Mouse (Mus musculus) neural tube, embryonic 13.5 days (tissue): ENCODE measurements around the gene Pom121. TPM values are rescaled to one million over a fixed set of nuclear protein-coding genes. Genes with fewer than 3 reads are reported as not detected.
"Not testable (repeated sequence)": the region's sequence is repeated elsewhere in the genome, so short reads cannot be mapped to it uniquely, and the experiment has no call there.

Experiments
- ATAC-seq: fragments of 200-750 bp; cut with Nextera tagmentation; 2 replicates; pipeline ENCODE4 v1.8.0; 2017; ENCODE audit warnings: low read depth, mild to moderate bottlenecking, moderate TSS enrichment, moderate library complexity
- H3K27ac ChIP-seq: fragments of 300-500 bp; sonication (generic); replicated peaks from 2 replicates; pipeline ENCODE4 v1.5.1; 2015; ENCODE audit warnings: moderate library complexity, mild to moderate bottlenecking, inconsistent platforms
- H3K27me3 ChIP-seq: fragments of 300-500 bp; sonication (generic); 2 replicates; pipeline ENCODE4 v1.6.1; 2015; ENCODE audit warnings: mild to moderate bottlenecking, inconsistent platforms
- H3K36me3 ChIP-seq: fragments of 300-500 bp; sonication (generic); 2 replicates; pipeline ENCODE4 v1.6.1; 2015; ENCODE audit warnings: mild to moderate bottlenecking, inconsistent platforms
- H3K4me1 ChIP-seq: fragments of 300-500 bp; sonication (generic); replicated peaks from 2 replicates; pipeline ENCODE4 v1.6.1; 2015; ENCODE audit warnings: inconsistent platforms
- H3K4me2 ChIP-seq: fragments of 300-500 bp; sonication (generic); 2 replicates; pipeline ENCODE4 v1.6.1; 2015; ENCODE audit warnings: inconsistent platforms, mild to moderate bottlenecking, moderate library complexity
- H3K4me3 ChIP-seq: fragments of 300-500 bp; sonication (generic); 2 replicates; pipeline ENCODE4 v1.5.1; 2015; ENCODE audit warnings: mild to moderate bottlenecking, inconsistent platforms
- H3K9ac ChIP-seq: fragments of 300-500 bp; sonication (generic); 2 replicates; pipeline ENCODE4 v1.6.1; 2015; ENCODE audit warnings: moderate library complexity, mild to moderate bottlenecking, inconsistent platforms
- H3K9me3 ChIP-seq: fragments of 300-500 bp; sonication (generic); 2 replicates; pipeline ENCODE4 v1.6.1; 2016; ENCODE audit warnings: inconsistent platforms
- WGBS: fragments of 180-500 bp; shearing (Covaris S2); methylation state at CpG from one replicate; pipeline ENCODE4 v1.1.7; 2015; 5-methylcytosine and 5-hydroxymethylcytosine counted together
- polyA plus RNA-seq: library from polyadenylated mRNA; unstranded; fragments of >200 nt; fragmentation: Nextera tagmentation; extraction: Ambion mirVana; gene quantifications from 2 replicates; pipeline ENCODE4 v1.2.1, GENCODE M21; 2015

The Pom121 gene
- polyA plus RNA-seq, 1 experiment from 2014 or later = 10.8 TPM

GRCm38 (mm10) chr5:135395826-135396225 is 1.5 kb upstream of the Pom121 start:
- Histone ChIP-seq H3K4me1 (peaks cover 24% of the 10 kb centered on the region), H3K4me2 (no peak overlapping the region), H3K27ac (no peak overlapping the region), H3K9ac (no peak overlapping the region), H3K27me3 (no peaks in the 10 kb centered on the region), H3K4me3 (no peak overlapping the region), H3K9me3 (no peaks in the 10 kb centered on the region), H3K36me3 (peaks cover 15% of the 10 kb centered on the region)
- WGBS = 51% methylated on average over 5 of the region's 5 CpGs
- ATAC-seq = no peak

- Histone ChIP-seq H3K27me3 (no peaks in the 10 kb centered on the region), H3K36me3 (peaks cover 99% of the 10 kb centered on the region), H3K27ac (no peak overlapping the region), H3K9me3 (no peaks in the 10 kb centered on the region), H3K4me3 (no peak overlapping the region), H3K9ac (no peak overlapping the region), H3K4me2 (no peak overlapping the region), H3K4me1 (no peaks in the 10 kb centered on the region)
- 90% methylated on average over 10 of the region's 10 CpGs for WGBS
- no peak for ATAC-seq
Measured at GRCm38 (mm10) chr5:135383771-135384170, 10.6 kb downstream of the Pom121 start.

GRCm38 (mm10) chr5:135382746-135383145 is 11.6 kb downstream of the Pom121 start:
- H3K4me2 ChIP-seq = no peak overlapping the region
- H3K9ac ChIP-seq = no peak overlapping the region
- no peak for ATAC-seq
- H3K4me3 ChIP-seq = no peak overlapping the region
- H3K9me3 ChIP-seq = no peaks in the 10 kb centered on the region
- WGBS = 92% methylated on average over 7 of the region's 7 CpGs
- no peak overlapping the region for H3K27ac ChIP-seq
- peaks cover 99% of the 10 kb centered on the region for H3K36me3 ChIP-seq
- H3K27me3 ChIP-seq = no peaks in the 10 kb centered on the region
- H3K4me1 ChIP-seq = no peaks in the 10 kb centered on the region

- no peaks in the 10 kb centered on the region for H3K9me3 ChIP-seq
- ATAC-seq = no peak
- no peak overlapping the region for H3K9ac ChIP-seq
- H3K27me3 ChIP-seq = no peaks in the 10 kb centered on the region
- 97% methylated on average over 10 of the region's 10 CpGs for WGBS
- no peak overlapping the region for H3K4me3 ChIP-seq
- H3K36me3 ChIP-seq = peaks cover 99% of the 10 kb centered on the region
- no peaks in the 10 kb centered on the region for H3K4me1 ChIP-seq
- H3K4me2 ChIP-seq = no peak overlapping the region
- H3K27ac ChIP-seq = no peak overlapping the region
Measured at GRCm38 (mm10) chr5:135381356-135381925, 12.9 kb downstream of the Pom121 start.

- no peaks in the 10 kb centered on the region for H3K27me3 ChIP-seq
- WGBS = 97% methylated on average over 4 of the region's 4 CpGs
- no peak overlapping the region for H3K27ac ChIP-seq
- H3K4me3 ChIP-seq = no peak overlapping the region
- peaks cover 100% of the 10 kb centered on the region for H3K36me3 ChIP-seq
- H3K4me1 ChIP-seq = no peaks in the 10 kb centered on the region
- no peak overlapping the region for H3K9ac ChIP-seq
- no peak overlapping the region for H3K4me2 ChIP-seq
- ATAC-seq = no peak
- H3K9me3 ChIP-seq = no peaks in the 10 kb centered on the region
Measured at GRCm38 (mm10) chr5:135380681-135381080, 13.7 kb downstream of the Pom121 start.

GRCm38 (mm10) chr5:135376341-135376740 is 18.0 kb downstream of the Pom121 start:
- WGBS = 62% methylated on average over 2 of the region's 2 CpGs

GRCm38 (mm10) chr5:135375167-135375566 is 19.2 kb downstream of the Pom121 start:
- H3K9me3 ChIP-seq = no peaks in the 10 kb centered on the region
- peaks cover 12% of the 10 kb centered on the region for H3K4me1 ChIP-seq
- H3K4me2 ChIP-seq = no peak overlapping the region
- H3K27ac ChIP-seq = no peak overlapping the region
- H3K4me3 ChIP-seq = no peak overlapping the region
- peaks cover 90% of the 10 kb centered on the region for H3K36me3 ChIP-seq
- WGBS = 86% methylated on average over 8 of the region's 8 CpGs
- no peaks in the 10 kb centered on the region for H3K27me3 ChIP-seq
- no peak for ATAC-seq
- H3K9ac ChIP-seq = no peak overlapping the region

More at GRCm38 (mm10) chr5:135376341-135376740, 18.0 kb downstream of the Pom121 start:
- Histone ChIP-seq H3K27me3 (no peaks in the 10 kb centered on the region), H3K36me3 (peaks cover 100% of the 10 kb centered on the region), H3K27ac (no peak overlapping the region), H3K9ac (no peak overlapping the region), H3K4me2 (no peak overlapping the region), H3K4me3 (no peak overlapping the region), H3K9me3 (no peaks in the 10 kb centered on the region), H3K4me1 (peaks cover under 1% of the 10 kb centered on the region)
- ATAC-seq = no peak

GRCm38 (mm10) chr5:135373601-135374000 is 20.7 kb downstream of the Pom121 start:
- Histone ChIP-seq H3K9me3 (no peaks in the 10 kb centered on the region), H3K4me3 (no peak overlapping the region), H3K4me2 (no peak overlapping the region), H3K4me1 (peaks cover 21% of the 10 kb centered on the region), H3K9ac (no peak overlapping the region), H3K36me3 (peaks cover 75% of the 10 kb centered on the region), H3K27ac (no peak overlapping the region), H3K27me3 (no peaks in the 10 kb centered on the region)
- ATAC-seq = no peak
- 98% methylated on average over 5 of the region's 5 CpGs for WGBS

- H3K9ac ChIP-seq = no peak overlapping the region
- no peaks in the 10 kb centered on the region for H3K27me3 ChIP-seq
- WGBS = 95% methylated on average over 13 of the region's 13 CpGs
- H3K9me3 ChIP-seq = no peaks in the 10 kb centered on the region
- H3K27ac ChIP-seq = no peak overlapping the region
- 0 out of 2 replicates have a peak overlapping the region, but pooled peaks have one; percentile 95 for H3K4me3 ChIP-seq
- ATAC-seq = no peak
- 0 out of 2 replicates have a peak overlapping the region, but pooled peaks have one; percentile 93 for H3K4me2 ChIP-seq
- peaks cover 51% of the 10 kb centered on the region for H3K36me3 ChIP-seq
- peaks cover 21% of the 10 kb centered on the region for H3K4me1 ChIP-seq
Measured at GRCm38 (mm10) chr5:135371195-135371594, 23.2 kb downstream of the Pom121 start.

- Histone ChIP-seq H3K9me3 (no peaks in the 10 kb centered on the region), H3K4me2 (peak within 1 kb of the TSS; percentile 93), H3K9ac (peak within 1 kb of the TSS; percentile 90), H3K27ac (peak within 1 kb of the TSS; percentile 73), H3K27me3 (no peaks in the 10 kb centered on the region), H3K4me1 (peaks cover 21% of the 10 kb centered on the region), H3K36me3 (peaks cover 39% of the 10 kb centered on the region), H3K4me3 (peak within 1 kb of the TSS; percentile 95)
- peak; percentile 70 for ATAC-seq
- WGBS = under 1% methylated on average over 62 of the region's 64 CpGs
Measured at GRCm38 (mm10) chr5:135369787-135370654, 24.3 kb downstream of the Pom121 start, which contains the start of gene Nsun5. Nsun5 (plus strand) TSS chr5:135369953.

- not testable (repeated sequence) for H3K27ac ChIP-seq, ATAC-seq, H3K27me3 ChIP-seq, H3K9me3 ChIP-seq
- Histone ChIP-seq H3K4me1 (peaks cover 21% of the 10 kb centered on the region), H3K9ac (peak overlapping the region; percentile 90), H3K36me3 (peaks cover 31% of the 10 kb centered on the region), H3K4me3 (peak overlapping the region; percentile 95), H3K4me2 (peak overlapping the region; percentile 93)
- WGBS = 61% methylated on average over 9 of the region's 9 CpGs
Measured at GRCm38 (mm10) chr5:135369196-135369595, 25.1 kb downstream of the Pom121 start.

- Histone ChIP-seq H3K9me3 (no peaks in the 10 kb centered on the region), H3K27me3 (no peaks in the 10 kb centered on the region), H3K4me2 (no peak overlapping the region), H3K4me1 (peaks cover 21% of the 10 kb centered on the region), H3K27ac (no peak overlapping the region), H3K36me3 (peaks cover 22% of the 10 kb centered on the region), H3K4me3 (no peak overlapping the region), H3K9ac (no peak overlapping the region)
- no peak for ATAC-seq
- WGBS = 82% methylated on average over 6 of the region's 6 CpGs
Measured at GRCm38 (mm10) chr5:135368312-135368711, 26.0 kb downstream of the Pom121 start.
